Mouse (Mus musculus) midbrain, embryonic 12.5 days (tissue): ENCODE results near the gene Galt. TPM values are rescaled to one million over a fixed set of nuclear protein-coding genes. Genes with fewer than 3 reads are reported as not detected.

Experiments used
- ATAC-seq: fragments of 200-750 bp; cut with Nextera tagmentation; 2 replicates; pipeline ENCODE4 v1.8.0; 2017; ENCODE audit warnings: low read depth, moderate TSS enrichment, moderate library complexity; ENCODE audit not compliant: low FRiP score
- H3K27ac ChIP-seq: fragments of 300-500 bp; sonication (generic); replicated peaks from 2 replicates; pipeline ENCODE4 v1.5.1; 2016; ENCODE audit warnings: mild to moderate bottlenecking
- H3K27me3 ChIP-seq: fragments of 300-500 bp; sonication (generic); 2 replicates; pipeline ENCODE4 v1.6.1; 2016; ENCODE audit warnings: mild to moderate bottlenecking
- H3K36me3 ChIP-seq: fragments of 300-500 bp; sonication (generic); 2 replicates; pipeline ENCODE4 v1.6.1; 2016
- H3K4me1 ChIP-seq: fragments of 300-500 bp; sonication (generic); 2 replicates; pipeline ENCODE4 v1.6.1; 2016
- H3K4me2 ChIP-seq: fragments of 300-500 bp; sonication (generic); replicated peaks from 2 replicates; pipeline ENCODE4 v1.6.1; 2016; ENCODE audit warnings: mild to moderate bottlenecking, moderate library complexity
- H3K4me3 ChIP-seq: fragments of 300-500 bp; sonication (generic); 2 replicates; pipeline ENCODE4 v1.5.1; 2016; ENCODE audit warnings: mild to moderate bottlenecking
- H3K9ac ChIP-seq: fragments of 300-500 bp; sonication (generic); replicated peaks from 2 replicates; pipeline ENCODE4 v1.6.1; 2016; ENCODE audit warnings: mild to moderate bottlenecking, moderate library complexity
- H3K9me3 ChIP-seq: fragments of 300-500 bp; sonication (generic); 2 replicates; pipeline ENCODE4 v1.6.1; 2016; ENCODE audit warnings: mild to moderate bottlenecking
- WGBS: fragments of 180-500 bp; shearing (Covaris S2); methylation state at CpG from one replicate; pipeline ENCODE4 v1.1.7; 2016; 5-methylcytosine and 5-hydroxymethylcytosine counted together
- polyA plus RNA-seq: library from polyadenylated mRNA; unstranded; fragments of >200 nt; fragmentation: Nextera tagmentation; extraction: Ambion mirVana; gene quantifications from 2 replicates; pipeline ENCODE4 v1.2.1, GENCODE M21; 2016

The Galt gene
- 22.0 and 25.5 TPM in 2 replicates for polyA plus RNA-seq

- H3K9ac ChIP-seq: peak within 1 kb of the TSS; percentile 65
- H3K27me3 ChIP-seq: peaks cover 6% of the 10 kb centered on the region
- no peaks in the 10 kb centered on the region for H3K9me3 ChIP-seq
- no peaks in the 10 kb centered on the region for H3K36me3 ChIP-seq
- peak within 1 kb of the TSS; percentile 79 for H3K4me2 ChIP-seq
- H3K4me3 ChIP-seq: peak within 1 kb of the TSS; percentile 65
- peak within 1 kb of the TSS; percentile 64 for H3K27ac ChIP-seq
- H3K4me1 ChIP-seq: peaks cover 12% of the 10 kb centered on the region
- ATAC-seq: peak; percentile 63
- WGBS: 15% methylated on average over 14 of the region's 14 CpGs
Measured at GRCm38 (mm10) chr4:41754797-41755337, at the start of gene Galt. Gene Galt, plus strand, starts transcription at chr4:41755228.

DNA sequence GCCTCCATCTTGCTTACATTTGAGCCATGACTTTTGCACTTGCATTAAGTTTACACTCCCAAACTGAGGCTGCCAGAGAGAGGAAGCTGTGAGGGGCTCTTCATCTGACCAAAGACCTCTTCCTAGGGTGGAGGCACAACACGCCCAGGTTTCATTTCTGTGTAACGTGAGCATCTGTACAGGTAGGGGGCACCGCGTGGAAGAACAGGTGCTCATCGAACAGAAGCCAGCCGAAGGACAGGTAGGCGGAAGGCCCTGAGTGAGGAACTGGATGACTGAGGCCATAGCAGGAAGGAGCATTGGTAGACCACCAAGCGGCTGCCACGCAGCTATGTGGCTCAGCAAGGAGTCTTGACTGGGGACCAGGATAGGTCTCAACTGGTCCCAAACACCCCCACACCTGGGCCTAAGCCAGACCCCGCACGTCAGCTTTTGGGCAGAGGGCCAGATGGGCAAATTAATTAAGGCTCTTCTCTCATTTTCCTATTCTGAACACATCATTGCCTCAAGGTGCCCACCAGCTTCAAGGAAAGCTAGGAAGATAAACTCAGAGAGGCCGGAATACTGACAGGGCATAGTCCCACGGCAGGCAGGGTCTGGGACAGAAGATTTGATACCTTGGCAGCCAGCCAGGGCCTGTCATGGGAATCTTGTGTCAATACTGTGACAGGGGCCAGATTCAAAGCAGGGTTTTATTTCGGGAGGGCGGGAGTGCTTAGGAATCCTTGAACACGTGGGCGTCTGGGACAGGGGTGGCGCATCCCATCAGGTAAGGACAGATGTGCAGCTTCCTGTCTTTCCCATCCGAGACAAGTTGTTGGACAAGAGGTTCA lies 48.9 kb upstream of the Galt start:
- Histone ChIP-seq H3K9ac (no peak overlapping the region), H3K4me2 (peak overlapping the region; percentile 40), H3K27me3 (peaks cover 23% of the 10 kb centered on the region), H3K4me1 (peaks cover 36% of the 10 kb centered on the region), H3K4me3 (no peak overlapping the region), H3K27ac (peak overlapping the region; percentile 46; the same call in 1 of the 2 replicates), H3K9me3 (no peaks in the 10 kb centered on the region), H3K36me3 (peaks cover 4% of the 10 kb centered on the region)
- 62% methylated on average over 19 of the region's 19 CpGs for WGBS
- ATAC-seq: peak; percentile 24; the same call in 1 of the 2 replicates

GRCm38 (mm10) chr4:41707011-41707535 lies 48.0 kb upstream of the Galt start:
- peaks cover 23% of the 10 kb centered on the region for H3K27me3 ChIP-seq
- H3K9me3 ChIP-seq: no peaks in the 10 kb centered on the region
- H3K4me2 ChIP-seq: peak overlapping the region; percentile 40
- peaks cover 5% of the 10 kb centered on the region for H3K36me3 ChIP-seq
- ATAC-seq: peak; percentile 79
- 3% methylated on average over 13 of the region's 13 CpGs for WGBS
- peak overlapping the region; percentile 54 for H3K27ac ChIP-seq
- H3K4me3 ChIP-seq: no peak overlapping the region
- H3K4me1 ChIP-seq: peaks cover 45% of the 10 kb centered on the region
- no peak overlapping the region for H3K9ac ChIP-seq

- Histone ChIP-seq H3K27ac (no peak overlapping the region), H3K4me2 (no peak overlapping the region), H3K4me3 (no peak overlapping the region), H3K27me3 (peaks cover 20% of the 10 kb centered on the region), H3K4me1 (peaks cover 53% of the 10 kb centered on the region), H3K36me3 (peaks cover 5% of the 10 kb centered on the region), H3K9ac (no peak overlapping the region), H3K9me3 (no peaks in the 10 kb centered on the region)
- no peak for ATAC-seq
- WGBS: 44% methylated on average over 8 of the region's 8 CpGs
Measured at GRCm38 (mm10) chr4:41708192-41708745, 46.8 kb upstream of the Galt start.

GRCm38 (mm10) chr4:41710229-41710628 lies 44.8 kb upstream of the Galt start:
- no peak for ATAC-seq
- peaks cover 57% of the 10 kb centered on the region for H3K4me1 ChIP-seq
- peaks cover 8% of the 10 kb centered on the region for H3K36me3 ChIP-seq
- H3K4me3 ChIP-seq: no peak overlapping the region
- no peak overlapping the region for H3K4me2 ChIP-seq
- H3K27me3 ChIP-seq: peaks cover 8% of the 10 kb centered on the region
- no peaks in the 10 kb centered on the region for H3K9me3 ChIP-seq
- H3K27ac ChIP-seq: no peak overlapping the region
- 68% methylated on average over 4 of the region's 4 CpGs for WGBS
- H3K9ac ChIP-seq: no peak overlapping the region

GRCm38 (mm10) chr4:41711705-41712375 lies 43.2 kb upstream of the Galt start:
- Histone ChIP-seq H3K27me3 (no peaks in the 10 kb centered on the region), H3K36me3 (peaks cover 19% of the 10 kb centered on the region), H3K4me3 (peak overlapping the region; percentile 72), H3K9me3 (no peaks in the 10 kb centered on the region), H3K4me2 (peak overlapping the region; percentile 91), H3K4me1 (peaks cover 49% of the 10 kb centered on the region), H3K27ac (no peak overlapping the region), H3K9ac (peak overlapping the region; percentile 83; the same call in 1 of the 2 replicates)
- no peak for ATAC-seq
- WGBS: 76% methylated on average over 16 of the region's 16 CpGs

DNA sequence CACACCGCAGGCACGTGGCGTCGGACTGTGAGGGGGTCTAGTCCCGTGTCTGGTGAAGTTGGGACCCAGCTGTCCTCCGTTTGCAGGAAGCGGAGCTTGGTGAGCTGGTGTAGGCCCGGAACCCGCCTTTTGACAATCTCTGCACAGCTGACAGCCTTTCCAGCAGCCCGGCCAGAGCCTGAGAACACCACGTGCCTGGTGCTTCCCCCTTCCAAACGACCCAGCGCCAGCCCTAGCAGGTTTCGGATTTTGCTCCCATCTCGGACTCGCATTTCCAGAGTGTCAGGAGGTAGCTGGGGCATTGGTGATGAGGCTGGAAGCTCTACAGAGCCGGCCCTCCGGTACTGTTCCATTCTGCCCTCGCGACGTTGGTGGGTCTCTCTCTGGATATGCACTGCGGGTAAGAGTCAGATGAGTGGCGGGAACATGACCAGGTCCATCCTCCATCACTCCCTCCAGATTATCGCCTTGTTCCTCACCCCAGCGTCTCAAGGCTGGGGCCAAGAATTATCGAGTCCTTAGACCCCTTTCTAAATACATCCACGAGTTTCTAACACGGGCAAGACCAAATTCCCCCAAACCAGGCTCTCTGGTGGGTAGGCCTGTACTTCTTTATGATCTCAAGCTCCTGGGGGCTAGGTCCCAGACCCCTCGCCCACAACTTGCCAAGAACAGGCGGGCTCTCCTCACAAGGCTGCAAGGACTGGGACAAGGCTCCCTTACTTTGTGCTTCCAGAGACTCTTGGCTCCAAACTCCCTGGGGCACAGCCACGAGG lies 42.4 kb upstream of the Galt start:
- H3K9ac ChIP-seq: peak overlapping the region; percentile 83
- H3K27ac ChIP-seq: peak overlapping the region; percentile 57; the same call in 1 of the 2 replicates
- H3K9me3 ChIP-seq: no peaks in the 10 kb centered on the region
- H3K36me3 ChIP-seq: peaks cover 26% of the 10 kb centered on the region
- 49% methylated on average over 31 of the region's 31 CpGs for WGBS
- H3K4me2 ChIP-seq: peak overlapping the region; percentile 91
- H3K27me3 ChIP-seq: no peaks in the 10 kb centered on the region
- H3K4me1 ChIP-seq: peaks cover 41% of the 10 kb centered on the region
- ATAC-seq: no peak
- peak overlapping the region; percentile 72 for H3K4me3 ChIP-seq

GRCm38 (mm10) chr4:41713197-41714067 lies 41.6 kb upstream of the Galt start, which contains the start of gene Rpp25l:
Gene Rpp25l, minus strand, starts transcription at chr4:41713534.
- peak within 1 kb of the TSS; percentile 91 for H3K4me2 ChIP-seq
- H3K4me1 ChIP-seq: peaks cover 34% of the 10 kb centered on the region
- peak within 1 kb of the TSS; percentile 72 for H3K4me3 ChIP-seq
- WGBS: under 1% methylated on average over 61 of the region's 61 CpGs
- H3K9me3 ChIP-seq: no peaks in the 10 kb centered on the region
- H3K27ac ChIP-seq: peak within 1 kb of the TSS; percentile 57
- peak within 1 kb of the TSS; percentile 83 for H3K9ac ChIP-seq
- peak; percentile 57 for ATAC-seq
- H3K27me3 ChIP-seq: no peaks in the 10 kb centered on the region
- H3K36me3 ChIP-seq: peaks cover 35% of the 10 kb centered on the region

DNA sequence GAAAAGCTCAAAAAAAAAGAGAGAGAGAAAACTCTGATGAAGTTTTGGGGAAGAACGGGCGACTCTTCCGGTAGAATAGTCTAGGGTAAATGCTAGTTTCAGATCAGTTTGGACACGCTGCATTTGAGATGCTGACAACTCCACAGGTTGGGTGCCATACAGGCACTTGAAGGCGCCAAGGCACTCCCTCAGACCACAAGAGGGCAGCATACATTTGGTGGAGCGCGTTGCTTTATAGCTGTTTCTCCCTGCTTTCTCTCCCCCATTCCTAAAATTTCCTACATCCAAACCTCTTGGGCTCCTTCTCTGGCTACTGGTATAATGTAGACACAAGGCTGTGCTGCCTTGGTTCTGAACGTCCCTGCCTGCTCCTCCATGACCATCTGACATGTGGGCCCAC lies 40.8 kb upstream of the Galt start:
- ATAC-seq: no peak
- WGBS: 16% methylated on average over 8 of the region's 8 CpGs
- no peak overlapping the region for H3K27ac ChIP-seq
- peaks cover 34% of the 10 kb centered on the region for H3K4me1 ChIP-seq
- H3K4me2 ChIP-seq: peak overlapping the region; percentile 91
- no peaks in the 10 kb centered on the region for H3K9me3 ChIP-seq
- no peak overlapping the region for H3K9ac ChIP-seq
- no peak overlapping the region for H3K4me3 ChIP-seq
- H3K27me3 ChIP-seq: no peaks in the 10 kb centered on the region
- peaks cover 43% of the 10 kb centered on the region for H3K36me3 ChIP-seq

DNA sequence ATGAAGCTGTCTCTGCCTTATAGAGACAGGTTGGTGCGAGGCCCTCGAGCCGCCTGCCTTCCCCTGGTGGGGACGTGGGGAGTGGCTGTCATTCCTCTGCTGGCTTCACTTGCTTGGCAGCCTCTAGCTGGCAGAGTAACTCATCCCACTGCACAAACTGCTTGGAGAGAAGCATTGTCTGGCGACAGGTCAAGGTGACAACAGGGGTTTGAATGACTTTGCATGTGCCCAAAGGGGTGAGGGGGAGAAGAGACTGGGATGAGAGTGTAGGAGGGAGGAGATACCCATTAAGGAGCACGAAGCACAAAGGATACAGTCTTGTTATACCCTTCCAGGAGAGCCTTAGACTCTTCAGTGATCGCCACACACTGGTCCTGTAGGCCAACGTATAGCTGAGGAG lies 39.9 kb upstream of the Galt start:
- 78% methylated on average over 8 of the region's 8 CpGs for WGBS
- no peak overlapping the region for H3K4me2 ChIP-seq
- no peak for ATAC-seq
- H3K27ac ChIP-seq: no peak overlapping the region
- no peak overlapping the region for H3K4me3 ChIP-seq
- H3K36me3 ChIP-seq: peaks cover 51% of the 10 kb centered on the region
- H3K27me3 ChIP-seq: no peaks in the 10 kb centered on the region
- no peaks in the 10 kb centered on the region for H3K9me3 ChIP-seq
- H3K9ac ChIP-seq: no peak overlapping the region
- H3K4me1 ChIP-seq: peaks cover 34% of the 10 kb centered on the region
